Mouse (Mus musculus): ENCODE measurements around the gene Gm37240. TPM values are rescaled to one million over a fixed set of nuclear protein-coding genes. Genes with fewer than 3 reads are reported as not detected.

Gm37240 gene
- polyA plus RNA-seq, 1 experiment from 2014 or later: 0.52 TPM

DNA sequence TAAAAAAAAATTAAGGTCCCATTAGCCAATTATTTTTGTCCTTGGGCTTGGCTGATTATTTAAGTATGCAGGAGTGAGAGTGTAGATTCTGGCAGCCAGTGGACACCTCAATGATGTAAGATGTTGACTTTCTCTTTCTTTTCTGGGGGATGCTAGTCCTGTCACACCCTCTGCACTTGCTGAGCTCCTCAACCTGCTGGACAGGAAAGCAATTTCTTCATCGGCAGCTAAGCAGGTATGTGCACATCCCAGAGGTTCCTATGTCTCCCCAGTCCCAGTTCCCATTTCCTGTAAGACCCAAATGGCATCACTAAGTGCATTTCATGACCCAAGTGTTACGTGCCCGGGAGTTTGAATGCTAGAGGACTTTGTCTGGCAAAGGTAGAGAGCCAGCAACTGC is 242.5 kb downstream of the Gm37240 start:
- Histone ChIP-seq H3K4me2 (replicated peaks; ENCODE audit: low read depth, low read length) (no peak overlapping the region), H3K36me3 (ENCODE audit: control insufficient read depth, insufficient read depth, low read length) (no peaks in the 10 kb centered on the region), H3K4me1 (replicated peaks; ENCODE audit: control insufficient read depth, insufficient read depth, low read length) (no peaks in the 10 kb centered on the region), H3K4me3 (ENCODE audit: low read depth, low read length) (no peak overlapping the region), H3K9me3 (ENCODE audit: control insufficient read depth, low read length) (no peaks in the 10 kb centered on the region), H3K27me3 (ENCODE audit: control insufficient read depth, insufficient read depth, low read length) (no peaks in the 10 kb centered on the region), H3K9ac (ENCODE audit: low read depth, low read length) (no peak overlapping the region), H3K27ac (ENCODE audit: low read depth, low read length) (no peak overlapping the region)
- WGBS: 97% methylated on average over 3 of the region's 3 CpGs
- DNase-seq (ENCODE audit: low spot score) (no peak), ATAC-seq (ENCODE audit: low FRiP score) (no peak)

DNA sequence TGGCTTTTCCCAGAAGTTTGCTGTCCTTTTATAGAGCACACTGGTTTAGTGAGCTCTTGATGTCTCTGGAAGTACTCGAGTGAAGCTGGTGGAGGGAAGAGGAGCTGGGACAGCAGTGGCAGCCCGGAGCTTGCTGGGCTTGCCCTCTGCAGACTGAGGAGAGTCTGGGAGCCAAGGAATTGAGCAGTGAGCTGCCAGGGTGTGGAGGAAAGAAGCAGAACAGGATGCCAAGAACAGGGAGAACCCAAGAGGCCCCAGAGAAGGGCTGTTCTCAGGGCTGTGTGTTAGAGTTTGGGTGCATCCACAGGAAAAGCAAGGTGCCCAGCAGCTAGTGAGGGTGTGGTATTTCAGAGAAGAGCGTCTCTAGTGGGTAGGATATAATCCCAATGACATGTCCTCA is 245.6 kb downstream of the Gm37240 start:
- 90% methylated on average over 3 of the region's 3 CpGs for WGBS
- ATAC-seq (ENCODE audit: low FRiP score) (no peak), DNase-seq (ENCODE audit: low spot score) (no peak)
- Histone ChIP-seq H3K4me3 (ENCODE audit: low read depth, low read length) (no peak overlapping the region), H3K36me3 (ENCODE audit: control insufficient read depth, insufficient read depth, low read length) (no peaks in the 10 kb centered on the region), H3K27ac (ENCODE audit: low read depth, low read length) (no peak overlapping the region), H3K9me3 (ENCODE audit: control insufficient read depth, low read length) (no peaks in the 10 kb centered on the region), H3K4me2 (replicated peaks; ENCODE audit: low read depth, low read length) (no peak overlapping the region), H3K4me1 (replicated peaks; ENCODE audit: control insufficient read depth, insufficient read depth, low read length) (no peaks in the 10 kb centered on the region), H3K27me3 (ENCODE audit: control insufficient read depth, insufficient read depth, low read length) (no peaks in the 10 kb centered on the region), H3K9ac (ENCODE audit: low read depth, low read length) (no peak overlapping the region)

DNA sequence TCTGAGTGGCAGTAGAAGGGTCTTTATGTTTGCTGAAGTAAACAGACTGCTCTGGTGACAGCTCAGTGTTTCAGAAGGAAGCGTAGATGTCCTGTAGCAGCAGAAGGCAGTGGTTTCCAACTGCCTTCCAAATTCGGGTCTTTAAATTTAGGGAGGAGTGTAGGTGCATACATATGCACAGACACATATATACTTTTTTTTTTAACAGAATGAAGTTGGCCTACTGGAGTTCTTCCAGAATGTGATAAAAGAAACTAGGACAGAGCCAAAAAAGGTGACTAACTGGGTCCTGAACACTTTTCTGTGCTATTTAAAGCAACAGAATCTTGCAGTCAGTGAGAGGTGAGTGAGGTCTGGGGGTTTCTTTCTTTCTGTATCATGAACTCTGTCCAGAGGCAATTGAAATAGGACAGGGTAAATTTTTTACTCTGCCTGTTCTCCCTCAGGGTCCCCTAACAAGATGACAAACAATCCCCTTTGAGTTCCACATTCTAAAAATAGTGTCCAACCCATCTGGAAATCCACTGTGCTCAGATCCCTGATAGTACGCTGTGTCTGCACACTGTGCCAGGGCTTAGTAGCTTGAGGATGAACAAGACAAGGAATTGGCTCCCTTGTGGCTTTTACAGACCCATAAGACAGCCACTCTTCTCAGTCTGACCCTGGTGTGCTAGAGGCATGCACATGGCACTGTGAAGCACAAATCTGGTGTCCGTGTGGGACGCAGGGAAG is 250.4 kb downstream of the Gm37240 start:
- no peaks in the 10 kb centered on the region for H3K9me3 ChIP-seq (ENCODE audit: control insufficient read depth, low read length)
- 92% methylated on average over 5 of the region's 5 CpGs for WGBS
- H3K27me3 ChIP-seq (ENCODE audit: control insufficient read depth, insufficient read depth, low read length): no peaks in the 10 kb centered on the region
- no peak for DNase-seq (ENCODE audit: low spot score)
- no peak overlapping the region for H3K9ac ChIP-seq (ENCODE audit: low read depth, low read length)
- no peaks in the 10 kb centered on the region for H3K36me3 ChIP-seq (ENCODE audit: control insufficient read depth, insufficient read depth, low read length)
- no peak for ATAC-seq (ENCODE audit: low FRiP score)
- no peak overlapping the region for H3K27ac ChIP-seq (ENCODE audit: low read depth, low read length)
- no peak overlapping the region for H3K4me2 ChIP-seq (replicated peaks; ENCODE audit: low read depth, low read length)
- H3K4me3 ChIP-seq (ENCODE audit: low read depth, low read length): no peak overlapping the region
- H3K4me1 ChIP-seq (replicated peaks; ENCODE audit: control insufficient read depth, insufficient read depth, low read length): no peaks in the 10 kb centered on the region

- Histone ChIP-seq H3K9me3 (ENCODE audit: control insufficient read depth, low read length) (no peaks in the 10 kb centered on the region), H3K27ac (ENCODE audit: low read depth, low read length) (no peak overlapping the region), H3K36me3 (ENCODE audit: control insufficient read depth, insufficient read depth, low read length) (no peaks in the 10 kb centered on the region), H3K4me3 (ENCODE audit: low read depth, low read length) (no peak overlapping the region), H3K4me2 (replicated peaks; ENCODE audit: low read depth, low read length) (no peak overlapping the region), H3K27me3 (ENCODE audit: control insufficient read depth, insufficient read depth, low read length) (no peaks in the 10 kb centered on the region), H3K9ac (ENCODE audit: low read depth, low read length) (no peak overlapping the region), H3K4me1 (replicated peaks; ENCODE audit: control insufficient read depth, insufficient read depth, low read length) (no peaks in the 10 kb centered on the region)
- no peak for ATAC-seq (ENCODE audit: low FRiP score)
- WGBS: 91% methylated on average over 2 of the region's 2 CpGs
- no peak for DNase-seq (ENCODE audit: low spot score)
Measured at GRCm38 (mm10) chr3:85635591-85635990, 251.7 kb downstream of the Gm37240 start.

DNA sequence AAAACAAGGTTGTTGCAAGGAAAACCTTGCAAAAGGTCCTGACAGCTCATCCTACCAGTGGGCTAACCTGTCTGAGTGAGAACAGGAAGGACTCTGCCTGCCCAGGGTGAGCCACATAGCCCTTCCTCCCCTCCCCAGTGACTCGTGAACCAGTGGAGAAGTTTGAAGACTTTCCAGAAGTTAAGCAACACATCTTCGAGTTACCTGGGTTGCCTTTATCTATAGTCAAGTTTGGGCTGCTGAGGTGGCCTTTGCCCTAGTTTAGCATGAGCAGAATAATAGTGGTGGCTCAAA is 252.2 kb downstream of the Gm37240 start:
- 70% methylated on average over 2 of the region's 2 CpGs for WGBS
- H3K9ac ChIP-seq (ENCODE audit: low read depth, low read length): no peak overlapping the region
- H3K4me3 ChIP-seq (ENCODE audit: low read depth, low read length): no peak overlapping the region
- no peak overlapping the region for H3K27ac ChIP-seq (ENCODE audit: low read depth, low read length)
- DNase-seq (ENCODE audit: low spot score): no peak
- no peak for ATAC-seq (ENCODE audit: low FRiP score)
- H3K9me3 ChIP-seq (ENCODE audit: control insufficient read depth, low read length): no peaks in the 10 kb centered on the region
- no peaks in the 10 kb centered on the region for H3K27me3 ChIP-seq (ENCODE audit: control insufficient read depth, insufficient read depth, low read length)
- no peak overlapping the region for H3K4me2 ChIP-seq (replicated peaks; ENCODE audit: low read depth, low read length)
- no peaks in the 10 kb centered on the region for H3K4me1 ChIP-seq (replicated peaks; ENCODE audit: control insufficient read depth, insufficient read depth, low read length)
- H3K36me3 ChIP-seq (ENCODE audit: control insufficient read depth, insufficient read depth, low read length): no peaks in the 10 kb centered on the region

DNA sequence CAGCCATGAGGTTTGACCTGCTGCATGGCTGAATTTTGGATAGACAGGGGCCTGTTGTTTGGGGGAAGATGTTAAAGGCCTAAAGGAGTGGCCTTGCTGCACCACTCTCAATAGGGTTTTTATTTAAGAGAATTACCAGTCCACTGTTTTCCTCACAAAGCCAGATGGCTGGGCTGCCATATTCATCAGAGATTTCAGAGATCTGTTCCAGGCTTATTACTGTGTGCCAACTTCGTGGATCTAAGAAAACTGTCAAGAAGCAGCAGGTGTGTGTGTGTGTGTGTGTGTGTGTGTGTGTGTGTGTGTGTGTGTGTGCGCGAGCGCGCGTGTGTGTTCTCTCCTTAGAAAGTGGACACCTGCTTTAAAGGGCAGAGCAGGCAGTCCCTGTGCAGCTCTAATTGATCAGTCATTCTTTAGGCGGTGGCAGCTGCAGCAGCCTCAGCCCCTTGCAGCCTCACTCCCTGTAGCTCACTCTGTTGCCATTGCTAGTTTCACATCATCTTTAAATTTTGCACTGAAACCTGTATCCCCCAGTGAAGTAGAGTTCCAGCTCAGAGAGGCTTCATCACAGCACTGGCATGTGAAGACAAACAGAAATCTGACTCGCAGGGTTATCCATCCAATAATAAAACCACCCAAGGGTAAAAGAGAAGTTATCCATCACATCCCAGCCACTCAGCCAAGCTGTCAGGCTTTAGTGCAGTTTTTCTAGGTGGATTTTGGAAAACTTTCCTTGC is 252.8 kb downstream of the Gm37240 start:
- ATAC-seq (ENCODE audit: low FRiP score) (no peak), DNase-seq (ENCODE audit: low spot score) (no peak)
- Histone ChIP-seq H3K27ac (ENCODE audit: low read depth, low read length) (no peak overlapping the region), H3K4me2 (replicated peaks; ENCODE audit: low read depth, low read length) (no peak overlapping the region), H3K9me3 (ENCODE audit: control insufficient read depth, low read length) (no peaks in the 10 kb centered on the region), H3K4me3 (ENCODE audit: low read depth, low read length) (no peak overlapping the region), H3K36me3 (ENCODE audit: control insufficient read depth, insufficient read depth, low read length) (no peaks in the 10 kb centered on the region), H3K4me1 (replicated peaks; ENCODE audit: control insufficient read depth, insufficient read depth, low read length) (no peaks in the 10 kb centered on the region), H3K27me3 (ENCODE audit: control insufficient read depth, insufficient read depth, low read length) (no peaks in the 10 kb centered on the region), H3K9ac (ENCODE audit: low read depth, low read length) (no peak overlapping the region)
- WGBS: 75% methylated on average over 3 of the region's 8 CpGs

GRCm38 (mm10) chr3:85633733-85634132 is 253.6 kb downstream of the Gm37240 start:
- Histone ChIP-seq H3K4me2 (replicated peaks; ENCODE audit: low read depth, low read length) (no peak overlapping the region), H3K4me1 (replicated peaks; ENCODE audit: control insufficient read depth, insufficient read depth, low read length) (no peaks in the 10 kb centered on the region), H3K9ac (ENCODE audit: low read depth, low read length) (no peak overlapping the region), H3K4me3 (ENCODE audit: low read depth, low read length) (no peak overlapping the region), H3K36me3 (ENCODE audit: control insufficient read depth, insufficient read depth, low read length) (no peaks in the 10 kb centered on the region), H3K27ac (ENCODE audit: low read depth, low read length) (no peak overlapping the region), H3K9me3 (ENCODE audit: control insufficient read depth, low read length) (no peaks in the 10 kb centered on the region), H3K27me3 (ENCODE audit: control insufficient read depth, insufficient read depth, low read length) (no peaks in the 10 kb centered on the region)
- ATAC-seq (ENCODE audit: low FRiP score): no peak
- 95% methylated on average over 2 of the region's 2 CpGs for WGBS
- DNase-seq (ENCODE audit: low spot score): no peak

GRCm38 (mm10) chr3:85629895-85630510 is 257.3 kb downstream of the Gm37240 start:
- H3K9ac ChIP-seq (ENCODE audit: low read depth, low read length): no peak overlapping the region

DNA sequence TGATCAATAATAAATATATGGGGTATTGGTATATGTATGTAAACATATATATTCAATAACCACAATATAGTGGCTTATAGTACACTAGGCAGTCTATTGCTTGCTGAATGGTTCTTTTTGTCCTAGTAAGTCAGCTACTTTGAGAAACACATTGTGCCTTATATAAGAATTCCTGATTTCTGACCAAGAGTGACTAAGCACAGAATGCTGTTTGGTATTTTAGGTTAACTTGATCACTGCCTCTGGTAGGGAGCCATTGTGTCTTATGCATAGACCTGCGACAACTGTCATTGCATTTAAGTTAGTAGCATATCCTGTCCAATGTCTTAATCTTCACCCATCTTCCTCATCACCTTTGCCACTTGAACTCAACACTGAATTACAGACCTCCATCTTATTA is 267.6 kb downstream of the Gm37240 start:
- ATAC-seq (ENCODE audit: low FRiP score) (no peak), DNase-seq (ENCODE audit: low spot score) (no peak)
- Histone ChIP-seq H3K4me3 (ENCODE audit: low read depth, low read length) (no peak overlapping the region), H3K36me3 (ENCODE audit: control insufficient read depth, insufficient read depth, low read length) (no peaks in the 10 kb centered on the region), H3K9me3 (ENCODE audit: control insufficient read depth, low read length) (no peaks in the 10 kb centered on the region), H3K4me2 (replicated peaks; ENCODE audit: low read depth, low read length) (no peak overlapping the region), H3K27ac (ENCODE audit: low read depth, low read length) (no peak overlapping the region), H3K27me3 (ENCODE audit: control insufficient read depth, insufficient read depth, low read length) (no peaks in the 10 kb centered on the region), H3K4me1 (replicated peaks; ENCODE audit: control insufficient read depth, insufficient read depth, low read length) (no peaks in the 10 kb centered on the region), H3K9ac (ENCODE audit: low read depth, low read length) (no peak overlapping the region)
- WGBS: 100% methylated on average over 1 of the region's 1 CpGs

More at GRCm38 (mm10) chr3:85629895-85630510, 257.3 kb downstream of the Gm37240 start:
- no peak for DNase-seq (ENCODE audit: low spot score)
- WGBS: 94% methylated on average over 4 of the region's 4 CpGs
- Histone ChIP-seq H3K4me3 (ENCODE audit: low read depth, low read length) (no peak overlapping the region), H3K9me3 (ENCODE audit: control insufficient read depth, low read length) (no peaks in the 10 kb centered on the region), H3K4me1 (replicated peaks; ENCODE audit: control insufficient read depth, insufficient read depth, low read length) (no peaks in the 10 kb centered on the region), H3K27me3 (ENCODE audit: control insufficient read depth, insufficient read depth, low read length) (no peaks in the 10 kb centered on the region), H3K4me2 (replicated peaks; ENCODE audit: low read depth, low read length) (no peak overlapping the region), H3K36me3 (ENCODE audit: control insufficient read depth, insufficient read depth, low read length) (no peaks in the 10 kb centered on the region), H3K27ac (ENCODE audit: low read depth, low read length) (no peak overlapping the region)
- no peak for ATAC-seq (ENCODE audit: low FRiP score)

Data from hindbrain, embryonic 11.5 days (tissue).